In genomic region chr2:163798411-163798810, GRCm38 (mm10) we compare ENCODE assay signal across 13 mouse cellular contexts. TPM values are rescaled to one million over a fixed set of nuclear protein-coding genes. Genes with fewer than 3 reads are reported as not detected.
A peak's percentile ranks its signal among the peaks of the same experiment; 100 is the strongest.
DNase-seq lines count a peak whose midpoint lies in the region; ATAC-seq lines count a peak whose summit lies in the region.
"Had no signal": no experiment of that assay in that cellular context is flagged by ENCODE, and none has a peak within 500 bp of the region (broad histone marks: within the 10 kb centered on the region; RNA-seq: fewer than 3 reads in every experiment).

No protein-coding gene starts in this region.

- no peaks in the 10 kb centered on the region for H3K4me1 ChIP-seq in lung, embryonic 16.5 days (replicated peaks; ENCODE audit: control insufficient read depth, insufficient read depth, low read length)
- H3K4me1 ChIP-seq in forebrain, embryonic 16.5 days (replicated peaks; ENCODE audit: control insufficient read depth, insufficient read depth, low read length): no peaks in the 10 kb centered on the region
- H3K4me1 ChIP-seq: kidney, embryonic 15.5 days had no signal

- H3K27me3 ChIP-seq in lung, embryonic 16.5 days (ENCODE audit: control insufficient read depth, insufficient read depth, low read depth, low read length): no peaks in the 10 kb centered on the region
- H3K27me3 ChIP-seq in forebrain, embryonic 16.5 days (replicated peaks; ENCODE audit: control insufficient read depth, insufficient read depth, low read length): no peaks in the 10 kb centered on the region
- H3K27me3 ChIP-seq: kidney, embryonic 15.5 days had no signal

- no peaks in the 10 kb centered on the region for H3K36me3 ChIP-seq in lung, embryonic 16.5 days (ENCODE audit: control insufficient read depth, insufficient read depth, low read length)
- H3K36me3 ChIP-seq in forebrain, embryonic 16.5 days (ENCODE audit: control insufficient read depth, insufficient read depth): no peaks in the 10 kb centered on the region
- H3K36me3 ChIP-seq: kidney, embryonic 15.5 days had no signal

- peak; percentile 74 to 81 for DNase-seq in cerebellum, postnatal 10 days
- no peak for DNase-seq in cerebellum, adult 11-12 months
- DNase-seq in adipocyte (ENCODE audit: low spot score): peak; percentile 92
- DNase-seq in gastrocnemius, postnatal 4 days (ENCODE audit: low spot score in 2 of 2): peak; percentile 42 to 70
- no peak for DNase-seq in testis, postnatal 14 days (ENCODE audit: low spot score)
- DNase-seq: cerebellum, adult 8-10 months had no signal

- H3K4me3 ChIP-seq in lung, embryonic 16.5 days (ENCODE audit: low read length): no peak overlapping the region
- H3K4me3 ChIP-seq in forebrain, embryonic 16.5 days (replicated peaks; ENCODE audit: low read length): no peak overlapping the region
- H3K4me3 ChIP-seq: kidney, embryonic 15.5 days had no signal

- H3K27ac ChIP-seq in lung, embryonic 16.5 days (ENCODE audit: low read length): no peak overlapping the region
- no peak overlapping the region for H3K27ac ChIP-seq in forebrain, embryonic 16.5 days (ENCODE audit: low read length)
- H3K27ac ChIP-seq: kidney, embryonic 15.5 days had no signal

- peak; percentile 79 for ATAC-seq in lung, embryonic 16.5 days (ENCODE audit: low read depth)
- no peak for ATAC-seq in CD4-positive, CD25-positive, alpha-beta regulatory T cell, adult 4 months
- ATAC-seq in forebrain, embryonic 16.5 days: no peak

- no peaks in the 10 kb centered on the region for H3K9me3 ChIP-seq in lung, embryonic 16.5 days (ENCODE audit: control insufficient read depth, low read length)
- H3K9me3 ChIP-seq in forebrain, embryonic 16.5 days (ENCODE audit: control insufficient read depth, low read length): no peaks in the 10 kb centered on the region
- H3K9me3 ChIP-seq: kidney, embryonic 15.5 days had no signal

- H3K9ac ChIP-seq in lung, embryonic 16.5 days (ENCODE audit: low read length): no peak overlapping the region
- no peak overlapping the region for H3K9ac ChIP-seq in forebrain, embryonic 16.5 days (replicated peaks; ENCODE audit: low read depth, low read length)
- H3K9ac ChIP-seq: kidney, embryonic 15.5 days had no signal

- H3K4me2 ChIP-seq in lung, embryonic 16.5 days (ENCODE audit: low read depth, low read length): no peak overlapping the region
- no peak overlapping the region for H3K4me2 ChIP-seq in forebrain, embryonic 16.5 days (ENCODE audit: low read length)
- H3K4me2 ChIP-seq: kidney, embryonic 15.5 days had no signal

- 48% methylated on average over 7 of the region's 7 CpGs for WGBS in lung, embryonic 16.5 days
- WGBS in forebrain, embryonic 16.5 days: 81% methylated on average over 7 of the region's 7 CpGs

RNA-seq across cellular contexts. Expression of gene Ccn5, which starts 22.2 kb away (rescaled TPM):
- total RNA-seq in gastrocnemius, postnatal 4 days (2021): under 1 TPM; 0.91 to 0.93 TPM
- 2.4 and 4.1 TPM in 2 replicates for polyA plus RNA-seq in lung, embryonic 16.5 days (2015; fragmentation: Nextera tagmentation; extraction: Ambion mirVana)
- not detected for polyA plus RNA-seq in CD4-positive, CD25-positive, alpha-beta regulatory T cell, adult 4 months (2017; shearing (Covaris generic))
- 0.15 and 0.27 TPM in 2 replicates for polyA plus RNA-seq in forebrain, embryonic 16.5 days (2015; fragmentation: Nextera tagmentation; extraction: Ambion mirVana)

RNA-seq across cellular contexts. Expression of gene Ada, which starts 48.4 kb away (rescaled TPM):
- total RNA-seq in gastrocnemius, postnatal 4 days (2021): 1 to 10 TPM; 2.6 to 2.9 TPM
- 8.2 and 9.4 TPM in 2 replicates for polyA plus RNA-seq in lung, embryonic 16.5 days (2015; fragmentation: Nextera tagmentation; extraction: Ambion mirVana)
- 10 to 100 TPM in 1 of 2 experiments, 1 to 10 TPM in 1; 9.2 to 13.8 TPM for polyA plus RNA-seq in CD4-positive, CD25-positive, alpha-beta regulatory T cell, adult 4 months (2017; shearing (Covaris generic))
- polyA plus RNA-seq in forebrain, embryonic 16.5 days (2015; fragmentation: Nextera tagmentation; extraction: Ambion mirVana): 4.5 and 5.2 TPM in 2 replicates

RNA-seq across cellular contexts. Expression of gene Kcnk15, which starts 55.0 kb away (rescaled TPM):
- not detected for total RNA-seq in gastrocnemius, postnatal 4 days (2021)
- polyA plus RNA-seq in lung, embryonic 16.5 days (2015; fragmentation: Nextera tagmentation; extraction: Ambion mirVana): not detected in 2 replicates
- not detected for polyA plus RNA-seq in CD4-positive, CD25-positive, alpha-beta regulatory T cell, adult 4 months (2017; shearing (Covaris generic))
- polyA plus RNA-seq in forebrain, embryonic 16.5 days (2015; fragmentation: Nextera tagmentation; extraction: Ambion mirVana): not detected in 2 replicates
- total RNA-seq: liver, adult 2 months had no signal
- polyA plus RNA-seq: C2C12; kidney, embryonic 15.5 days; liver, adult 2 months; testis, adult 2 months had no signal

Comparison
In these comparisons a context has a peak if more than half of its experiments do, and no peak if none do; other contexts are left out.
1. DNase-seq: peak in cerebellum, postnatal 10 days (2 of 2), adipocyte (single experiment) and gastrocnemius, postnatal 4 days (2 of 2); none in cerebellum, adult 11-12 months (single experiment) and testis, postnatal 14 days (single experiment).